Mouse (Mus musculus) ES-E14 (cell line): ENCODE measurements around the gene Cass4. TPM values are rescaled to one million over a fixed set of nuclear protein-coding genes. Genes with fewer than 3 reads are reported as not detected.

Source experiments
- DNase-seq: peaks from one replicate; pipeline ENCODE4 v3.0.0-alpha.2; 2013; ENCODE audit warnings: low read depth, low spot score
- H3K27ac ChIP-seq: 2 replicates; pipeline ENCODE4 v1.5.1; 2012; ENCODE audit warnings: low read depth, mild to moderate bottlenecking, low read length, moderate library complexity, mixed read lengths; ENCODE audit not compliant: poor library complexity, insufficient read depth, severe bottlenecking
- H3K36me3 ChIP-seq: 2 replicates; pipeline ENCODE4 v1.6.1; 2012; ENCODE audit warnings: mild to moderate bottlenecking, low read length, moderate library complexity, mixed read lengths; ENCODE audit not compliant: control insufficient read depth, poor library complexity, insufficient read depth, severe bottlenecking
- H3K4me1 ChIP-seq, 2 experiments: fragments of 150-350 bp in 1 of 2; sonication (generic) in 1 of 2; 2 replicates each; pipeline ENCODE4 v1.6.1; 2012; ENCODE audit warnings: low read length in 2 of 2, mild to moderate bottlenecking in 1 of 2, mixed read lengths in 1 of 2; ENCODE audit not compliant: control insufficient read depth in 2 of 2, insufficient read depth in 2 of 2, poor library complexity in 1 of 2
- H3K4me3 ChIP-seq, 2 experiments: fragments of 150-350 bp in 1 of 2; sonication (generic) in 1 of 2; 2 replicates each; pipeline ENCODE4 v1.5.1; 2012; ENCODE audit warnings: low read length in 2 of 2, low read depth in 1 of 2, mild to moderate bottlenecking in 1 of 2, mixed read lengths in 1 of 2; ENCODE audit not compliant: insufficient read depth in 1 of 2, poor library complexity in 1 of 2, severe bottlenecking in 1 of 2
- H3K9ac ChIP-seq: 2 replicates; pipeline ENCODE4 v1.6.1; 2012; ENCODE audit warnings: low read depth, mild to moderate bottlenecking, low read length, mixed read lengths; ENCODE audit not compliant: poor library complexity, insufficient read depth, severe bottlenecking
- H3K9me3 ChIP-seq: fragments of 150-350 bp; sonication (generic); 2 replicates; pipeline ENCODE4 v1.6.1; 2012; ENCODE audit warnings: low read depth, mild to moderate bottlenecking, low read length; ENCODE audit not compliant: control insufficient read depth, insufficient read depth
- CHD2 ChIP-seq: IDR thresholded peaks from 2 replicates; pipeline ENCODE4 v1.6.1; 2014; ENCODE audit warnings: mild to moderate bottlenecking, low read depth, low read length, inconsistent platforms
- HCFC1 ChIP-seq: IDR thresholded peaks from 2 replicates; pipeline ENCODE4 v1.6.1; 2012; ENCODE audit warnings: low read length, inconsistent platforms, borderline replicate concordance; ENCODE audit not compliant: insufficient read depth
- MAFK ChIP-seq: IDR thresholded peaks from 2 replicates; pipeline ENCODE4 v1.6.1; 2014; ENCODE audit warnings: mild to moderate bottlenecking, low read depth, low read length, inconsistent platforms; ENCODE audit not compliant: insufficient read depth
- ZC3H11A ChIP-seq: IDR thresholded peaks from 2 replicates; pipeline ENCODE4 v1.6.1; 2012; ENCODE audit warnings: low read depth, mild to moderate bottlenecking, inconsistent platforms, low read length, borderline replicate concordance
- ZNF384 ChIP-seq: IDR thresholded peaks from 2 replicates; pipeline ENCODE4 v1.6.1; 2012; ENCODE audit warnings: low read depth, low read length, inconsistent platforms
- in situ Hi-C, 2 experiments: fragments of 600-800 bp; cut with MboI; formaldehyde crosslinking; loops; one replicate each; pipeline ENCODE4 v1.15.1; 2025; ENCODE audit warnings: low sequenced_read_pairs in 2 of 2, inconsistent platforms in 1 of 2; ENCODE audit not compliant: unreplicated experiment in 2 of 2
- total RNA-seq: library from RNA; depleted of rRNA; stranded (reverse); fragments of 300-350 nt; gene quantifications from 2 replicates; pipeline ENCODE4 v1.2.3, GENCODE M21; 2012

The Cass4 gene
- total RNA-seq, 1 experiment: 2.8 TPM

DNA sequence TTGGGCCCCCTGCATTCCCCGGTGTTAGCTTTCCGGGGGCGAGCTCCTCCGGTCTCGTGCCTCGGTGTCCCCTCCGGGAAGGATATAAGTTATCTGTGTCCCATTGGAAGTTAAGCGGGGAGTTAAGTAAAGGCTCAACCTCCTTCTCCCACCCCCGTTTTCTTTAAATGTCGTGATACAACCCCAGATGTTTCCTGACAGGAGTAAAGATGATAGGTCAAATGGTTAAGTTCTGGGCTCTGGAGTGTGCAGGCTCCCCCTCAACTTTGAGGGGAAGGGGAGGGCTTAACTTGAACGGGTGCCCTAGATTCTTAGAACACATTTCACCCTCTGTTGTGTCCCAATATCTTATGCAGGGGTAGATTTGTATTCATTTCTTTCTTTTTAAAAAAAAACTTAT is 22.3 kb upstream of the Cass4 start:
- in situ Hi-C loops: no loop called here
- no peaks in the 10 kb centered on the region for H3K9me3 ChIP-seq
- peak overlapping the region; percentile 78 to 93 for H3K4me3 ChIP-seq
- peak overlapping the region; percentile 97 for H3K9ac ChIP-seq
- H3K27ac ChIP-seq: peak overlapping the region; percentile 69; the same call in 1 of the 2 replicates
- H3K36me3 ChIP-seq: peaks cover 47% of the 10 kb centered on the region
- DNase-seq: no peak
- TF ChIP-seq HCFC1 (no peak), MAFK (no peak), ZNF384 (no peak), CHD2 (no peak), ZC3H11A (no peak)
- peaks cover 0 to 12% of the 10 kb centered on the region in 2 experiments; a peak in 1 of 4 replicates for H3K4me1 ChIP-seq

- TF ChIP-seq HCFC1: no peak
- no peak for TF ChIP-seq MAFK
- no peak for TF ChIP-seq ZNF384
- TF ChIP-seq ZC3H11A: no peak
- no peak for TF ChIP-seq CHD2
- Histone ChIP-seq H3K27ac (peak overlapping the region; percentile 48; the same call in 1 of the 2 replicates), H3K9ac (no peak overlapping the region), H3K9me3 (no peaks in the 10 kb centered on the region), H3K36me3 (peaks cover 68% of the 10 kb centered on the region), H3K4me3 (no peak overlapping the region), H3K4me1 (peaks cover 0 to 38% of the 10 kb centered on the region in 2 experiments; a peak in 1 of 4 replicates)
- in situ Hi-C loops: no loop called here
- DNase-seq: no peak
Observed at GRCm38 (mm10) chr2:172376551-172376950, 17.0 kb upstream of the Cass4 start.

DNA sequence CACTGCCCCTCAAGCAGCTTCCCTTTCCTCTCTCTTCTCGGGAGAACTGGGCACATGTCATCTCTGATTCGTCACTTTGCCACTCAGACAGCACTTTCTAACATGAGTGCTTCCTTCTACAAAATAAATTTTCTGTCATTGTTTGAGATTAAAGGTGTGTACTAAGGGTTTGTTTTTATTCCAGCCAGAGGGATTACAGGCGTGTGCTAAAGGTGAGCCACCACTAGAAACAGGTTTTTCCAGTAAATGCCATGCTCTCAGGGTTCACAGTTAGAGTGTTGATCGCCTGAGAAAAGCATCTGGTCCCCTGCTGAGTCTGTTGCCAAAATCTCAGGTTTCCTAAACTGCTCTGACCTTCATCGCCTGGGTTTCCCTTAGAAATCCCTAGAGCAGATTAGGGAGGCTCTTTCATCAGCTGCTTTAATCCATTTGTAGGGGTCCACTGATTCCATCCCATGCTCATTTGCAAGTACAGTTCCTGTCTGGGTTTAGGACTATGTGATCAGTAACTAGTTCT is 16.5 kb upstream of the Cass4 start:
- TF ChIP-seq MAFK: no peak
- TF ChIP-seq ZC3H11A: no peak
- TF ChIP-seq HCFC1: no peak
- TF ChIP-seq CHD2: no peak
- TF ChIP-seq ZNF384: no peak
- H3K27ac ChIP-seq: peak overlapping the region; percentile 11; the same call in 1 of the 2 replicates
- H3K9ac ChIP-seq: no peak overlapping the region
- no peak overlapping the region for H3K4me3 ChIP-seq
- DNase-seq: no peak
- in situ Hi-C loops: no loop called here
- H3K9me3 ChIP-seq: no peaks in the 10 kb centered on the region
- peaks cover 73% of the 10 kb centered on the region for H3K36me3 ChIP-seq
- H3K4me1 ChIP-seq: peaks cover 0 to 36% of the 10 kb centered on the region in 2 experiments; a peak in 1 of 4 replicates

GRCm38 (mm10) chr2:172378332-172378731 is 15.3 kb upstream of the Cass4 start:
- Histone ChIP-seq H3K27ac (no peak overlapping the region), H3K9ac (no peak overlapping the region), H3K36me3 (peaks cover 67% of the 10 kb centered on the region), H3K9me3 (no peaks in the 10 kb centered on the region), H3K4me3 (no peak overlapping the region), H3K4me1 (peaks cover 0 to 36% of the 10 kb centered on the region in 2 experiments; a peak in 1 of 4 replicates)
- TF ChIP-seq MAFK (no peak), CHD2 (no peak), HCFC1 (no peak), ZC3H11A (no peak), ZNF384 (no peak)
- in situ Hi-C loops: no loop called here
- no peak for DNase-seq
